Mouse (Mus musculus): ENCODE measurements around the gene Esrp2. TPM values are rescaled to one million over a fixed set of nuclear protein-coding genes. Genes with fewer than 3 reads are reported as not detected.

Esrp2 gene
- polyA plus RNA-seq, 1 experiment, result 0.02 TPM

DNA sequence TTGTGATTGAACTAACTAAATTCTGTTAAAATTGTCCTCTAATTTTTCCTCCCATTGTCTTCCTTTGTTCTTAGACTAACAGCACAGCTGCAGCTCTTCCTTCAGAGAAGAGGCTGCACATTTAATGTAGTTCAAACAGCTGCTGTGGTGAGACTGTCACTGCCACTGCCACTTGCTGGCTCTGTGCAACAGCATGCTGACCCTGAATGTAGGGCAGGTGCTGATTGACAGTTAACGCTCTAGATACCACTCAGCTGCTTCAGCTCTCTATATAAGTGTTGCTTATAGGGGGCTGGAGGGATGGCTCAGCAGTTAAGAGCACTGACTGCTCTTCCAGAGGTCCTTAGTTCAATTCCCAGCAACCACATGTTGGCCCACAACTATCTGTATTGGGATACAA, 24.3 kb downstream of the Esrp2 start:
- Histone ChIP-seq H3K27me3 (ENCODE audit: control insufficient read depth) (no peaks in the 10 kb centered on the region), H3K4me3 (replicated peaks) (no peak overlapping the region), H3K9me3 (ENCODE audit: control insufficient read depth, low read length) (no peaks in the 10 kb centered on the region), H3K36me3 (ENCODE audit: control insufficient read depth) (peaks cover 74% of the 10 kb centered on the region), H3K4me1 (ENCODE audit: control insufficient read depth) (no peaks in the 10 kb centered on the region)
- TF ChIP-seq TAL1 (IDR thresholded peaks at IDR 0.05; ENCODE audit: low read length) (no peak), GATA1 (IDR thresholded peaks at IDR 0.05; ENCODE audit: low read length) (no peak)

DNA sequence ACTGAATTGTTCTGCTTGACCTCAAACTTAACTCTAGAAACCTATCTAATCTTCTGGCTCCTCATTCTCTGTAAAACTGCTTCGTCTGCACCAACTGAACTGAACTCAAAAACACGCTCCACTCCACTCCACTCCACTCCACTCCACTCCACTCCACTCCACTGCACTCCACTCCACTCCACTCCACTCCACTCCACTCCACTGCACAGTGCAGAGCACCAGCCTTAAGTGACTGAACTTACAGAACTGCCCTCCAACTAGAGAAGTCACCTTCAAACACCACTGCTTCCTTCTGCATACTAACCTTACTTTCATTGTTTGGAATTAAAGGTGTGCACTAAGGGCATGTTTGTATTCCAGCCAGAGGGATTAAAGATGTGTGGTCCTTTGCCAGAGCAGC, 24.7 kb downstream of the Esrp2 start:
- H3K9me3 ChIP-seq (ENCODE audit: control insufficient read depth, low read length), result no peaks in the 10 kb centered on the region
- no peaks in the 10 kb centered on the region for H3K27me3 ChIP-seq (ENCODE audit: control insufficient read depth)
- no peaks in the 10 kb centered on the region for H3K4me1 ChIP-seq (ENCODE audit: control insufficient read depth)
- TF ChIP-seq GATA1 (IDR thresholded peaks at IDR 0.05; ENCODE audit: low read length) (no peak), TAL1 (IDR thresholded peaks at IDR 0.05; ENCODE audit: low read length) (no peak)
- H3K4me3 ChIP-seq (replicated peaks), result no peak overlapping the region
- H3K36me3 ChIP-seq (ENCODE audit: control insufficient read depth), result peaks cover 73% of the 10 kb centered on the region

DNA sequence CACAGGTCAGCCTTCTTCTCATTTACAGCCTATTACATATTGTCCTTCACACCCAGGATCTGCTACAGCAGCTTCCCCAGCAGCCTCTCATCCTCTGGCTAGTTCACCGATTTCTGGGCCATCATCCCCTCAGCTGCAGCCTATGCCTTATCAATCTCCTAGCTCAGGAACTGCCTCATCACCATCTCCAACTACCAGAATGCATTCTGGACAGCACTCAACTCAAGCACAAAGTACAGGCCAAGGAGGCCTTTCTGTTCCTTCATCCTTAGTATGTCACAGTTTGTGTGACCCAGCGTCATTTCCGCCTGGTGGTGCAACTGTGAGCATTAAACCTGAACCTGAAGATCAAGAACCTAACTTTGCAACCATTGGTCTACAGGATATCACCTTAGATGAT, 28.0 kb downstream of the Esrp2 start:
- Histone ChIP-seq H3K4me3 (replicated peaks) (no peak overlapping the region), H3K27me3 (ENCODE audit: control insufficient read depth) (no peaks in the 10 kb centered on the region), H3K9me3 (ENCODE audit: control insufficient read depth, low read length) (no peaks in the 10 kb centered on the region), H3K36me3 (ENCODE audit: control insufficient read depth) (peaks cover 75% of the 10 kb centered on the region), H3K4me1 (ENCODE audit: control insufficient read depth) (no peaks in the 10 kb centered on the region)
- no peak for TF ChIP-seq GATA1 (IDR thresholded peaks at IDR 0.05; ENCODE audit: low read length)
- TF ChIP-seq TAL1 (IDR thresholded peaks at IDR 0.05; ENCODE audit: low read length), result no peak

DNA sequence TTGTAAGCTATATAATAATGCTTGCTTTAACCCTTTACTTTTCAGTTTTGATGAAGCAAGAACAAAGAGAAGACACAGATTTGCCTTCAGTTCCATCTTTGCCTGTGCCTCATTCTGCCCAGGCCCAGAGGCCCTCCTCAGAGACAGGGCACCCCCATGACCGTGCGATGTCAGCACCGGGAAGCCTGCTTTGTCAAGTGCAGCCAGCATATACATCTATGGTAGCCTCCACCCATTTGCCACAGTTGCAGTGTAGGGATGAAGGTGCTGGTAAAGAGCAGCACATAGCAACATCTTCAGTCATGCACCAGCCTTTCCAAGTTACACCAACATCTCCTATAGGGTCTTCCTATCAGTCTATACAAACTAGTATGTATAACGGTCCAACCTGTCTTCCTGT, 28.7 kb downstream of the Esrp2 start:
- no peaks in the 10 kb centered on the region for H3K9me3 ChIP-seq (ENCODE audit: control insufficient read depth, low read length)
- TF ChIP-seq TAL1 (IDR thresholded peaks at IDR 0.05; ENCODE audit: low read length) (no peak), GATA1 (IDR thresholded peaks at IDR 0.05; ENCODE audit: low read length) (no peak)
- H3K4me3 ChIP-seq (replicated peaks), result no peak overlapping the region
- H3K36me3 ChIP-seq (ENCODE audit: control insufficient read depth), result peaks cover 80% of the 10 kb centered on the region
- H3K27me3 ChIP-seq (ENCODE audit: control insufficient read depth), result no peaks in the 10 kb centered on the region
- no peaks in the 10 kb centered on the region for H3K4me1 ChIP-seq (ENCODE audit: control insufficient read depth)

DNA sequence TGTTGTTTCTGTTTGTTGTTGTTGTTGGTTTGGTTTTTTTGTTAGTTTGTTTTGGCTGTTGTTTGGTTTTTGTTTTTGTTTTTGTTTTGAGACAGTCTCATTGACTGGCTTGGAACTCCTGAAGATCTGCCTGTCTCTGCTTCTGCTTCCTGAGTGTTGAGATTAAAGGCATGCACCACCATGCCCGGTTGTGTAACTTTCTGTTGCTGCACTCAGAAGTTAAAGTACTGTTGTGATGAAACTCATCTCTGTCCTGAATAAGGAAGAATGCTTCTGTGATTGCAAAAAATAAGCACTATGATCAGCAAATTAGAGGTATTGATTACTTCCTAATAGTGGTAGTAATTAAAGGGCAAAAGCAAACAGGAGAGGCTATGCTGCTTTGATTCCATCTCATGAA, 30.6 kb downstream of the Esrp2 start:
- Histone ChIP-seq H3K4me1 (ENCODE audit: control insufficient read depth) (no peaks in the 10 kb centered on the region), H3K9me3 (ENCODE audit: control insufficient read depth, low read length) (no peaks in the 10 kb centered on the region), H3K27me3 (ENCODE audit: control insufficient read depth) (no peaks in the 10 kb centered on the region), H3K36me3 (ENCODE audit: control insufficient read depth) (peaks cover 87% of the 10 kb centered on the region), H3K4me3 (replicated peaks) (no peak overlapping the region)
- no peak for TF ChIP-seq TAL1 (IDR thresholded peaks at IDR 0.05; ENCODE audit: low read length)
- TF ChIP-seq GATA1 (IDR thresholded peaks at IDR 0.05; ENCODE audit: low read length), result no peak

DNA sequence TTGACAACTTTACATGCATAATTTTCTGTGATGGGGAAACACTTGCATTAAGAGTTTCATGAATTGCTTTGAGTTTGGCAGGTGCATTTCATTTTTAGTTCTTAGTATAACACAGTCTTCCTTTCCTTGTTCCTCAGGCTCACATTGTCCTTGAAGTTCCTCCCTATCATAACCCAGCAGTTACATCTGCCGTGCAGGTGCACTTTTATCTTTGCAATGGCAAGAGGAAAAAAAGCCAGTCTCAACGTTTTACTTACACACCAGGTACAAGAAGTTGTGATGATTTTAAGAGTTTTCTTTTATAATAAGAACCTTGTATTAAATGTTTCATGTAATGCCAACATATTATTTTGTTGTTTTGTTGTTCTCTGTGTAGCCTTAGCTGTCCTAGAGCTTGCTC, 32.9 kb downstream of the Esrp2 start:
- Histone ChIP-seq H3K4me1 (ENCODE audit: control insufficient read depth) (no peaks in the 10 kb centered on the region), H3K36me3 (ENCODE audit: control insufficient read depth) (peaks cover 84% of the 10 kb centered on the region)
- no peak for TF ChIP-seq TAL1 (IDR thresholded peaks at IDR 0.05; ENCODE audit: low read length)
- no peak for TF ChIP-seq GATA1 (IDR thresholded peaks at IDR 0.05; ENCODE audit: low read length)

DNA sequence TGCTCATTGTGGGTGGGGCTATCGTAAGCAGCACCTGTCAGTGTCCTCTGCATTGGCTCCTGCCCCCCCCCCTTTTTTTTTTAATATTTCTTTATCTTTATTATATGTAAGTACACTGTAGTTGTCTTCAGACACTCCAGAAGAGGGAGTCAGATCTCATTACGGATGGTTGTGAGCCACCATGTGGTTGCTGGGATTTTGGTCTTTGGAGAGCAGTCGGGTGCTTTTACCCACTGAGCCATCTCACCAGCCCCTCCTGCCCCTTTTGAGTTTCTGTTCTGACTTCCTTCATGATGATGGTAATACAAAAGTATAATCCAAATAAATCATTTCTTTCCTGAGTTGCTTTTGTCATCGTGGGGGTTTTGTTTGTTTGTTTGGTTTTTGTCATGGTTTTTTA, 34.5 kb downstream of the Esrp2 start:
- no peaks in the 10 kb centered on the region for H3K27me3 ChIP-seq (ENCODE audit: control insufficient read depth)
- H3K36me3 ChIP-seq (ENCODE audit: control insufficient read depth), result peaks cover 74% of the 10 kb centered on the region
- TF ChIP-seq TAL1 (IDR thresholded peaks at IDR 0.05; ENCODE audit: low read length) (no peak), GATA1 (IDR thresholded peaks at IDR 0.05; ENCODE audit: low read length) (no peak)
- no peaks in the 10 kb centered on the region for H3K9me3 ChIP-seq (ENCODE audit: control insufficient read depth, low read length)
- no peak overlapping the region for H3K4me3 ChIP-seq (replicated peaks)
- H3K4me1 ChIP-seq (ENCODE audit: control insufficient read depth), result no peaks in the 10 kb centered on the region

More for the DNA sequence above, 32.9 kb downstream of the Esrp2 start:
- Histone ChIP-seq H3K27me3 (ENCODE audit: control insufficient read depth) (no peaks in the 10 kb centered on the region), H3K9me3 (ENCODE audit: control insufficient read depth, low read length) (no peaks in the 10 kb centered on the region), H3K4me3 (replicated peaks) (no peak overlapping the region)

Other genes starting within 250 kb of the Esrp2 start
- 0.27 and 0.39 TPM in 2 replicates for gene Nrn1l, start 243.4 kb downstream of the Esrp2 start, polyA plus RNA-seq (2012)
- 0.79 and 1.4 TPM in 2 replicates for gene Pskh1, start 236.5 kb downstream of the Esrp2 start, polyA plus RNA-seq (2012)
- gene Ctrl, start 203.1 kb downstream of the Esrp2 start, polyA plus RNA-seq (2012), result not detected in 2 replicates
- gene Psmb10, start 198.5 kb downstream of the Esrp2 start, polyA plus RNA-seq (2012), result 3.2 and 4.6 TPM in 2 replicates
- gene Lcat, start 193.6 kb downstream of the Esrp2 start, polyA plus RNA-seq (2012), result 0.33 and 0.36 TPM in 2 replicates
- gene Slc12a4, start 170.9 kb downstream of the Esrp2 start, polyA plus RNA-seq (2012), result 1.7 and 1.9 TPM in 2 replicates
- not detected in 2 replicates for gene Dpep3, start 157.5 kb downstream of the Esrp2 start, polyA plus RNA-seq (2012)
- 0.25 and 0.47 TPM in 2 replicates for gene Dus2, start 145.6 kb downstream of the Esrp2 start, polyA plus RNA-seq (2012)
- gene Dpep2nb, start 131.0 kb downstream of the Esrp2 start, polyA plus RNA-seq (2012), result not detected in 2 replicates
- 0.74 and 1.1 TPM in 2 replicates for gene Ddx28, start 125.1 kb downstream of the Esrp2 start, polyA plus RNA-seq (2012)
- gene Nfatc3, start 78.1 kb downstream of the Esrp2 start, polyA plus RNA-seq (2012), result 0.45 and 0.54 TPM in 2 replicates
- gene Pla2g15, start 13.4 kb upstream of the Esrp2 start, polyA plus RNA-seq (2012), result 0.10 and 0.11 TPM in 2 replicates
- gene Slc7a6, start 31.9 kb upstream of the Esrp2 start, polyA plus RNA-seq (2012), result 0.03 and 0.06 TPM in 2 replicates
- 1.2 and 1.4 TPM in 2 replicates for gene Slc7a6os, start 74.0 kb upstream of the Esrp2 start, polyA plus RNA-seq (2012)
- gene Prmt7, start 74.0 kb upstream of the Esrp2 start, polyA plus RNA-seq (2012), result 0.36 and 0.73 TPM in 2 replicates
- not detected in 2 replicates for gene Smpd3, start 201.0 kb upstream of the Esrp2 start, polyA plus RNA-seq (2012)